Mouse (Mus musculus) embryonic fibroblast, embryonic 13.5 days (primary cell): ENCODE data around the gene Gm16451.
"Not testable (repeated sequence)": the region's sequence is repeated elsewhere in the genome, so short reads cannot be mapped to it uniquely, and the experiment has no call there.

Source experiments
- CTCF ChIP-seq: IDR thresholded peaks from 2 replicates; pipeline ENCODE4 v1.5.1; 2011; ENCODE audit warnings: mild to moderate bottlenecking, control low read depth, low read length, moderate library complexity, borderline replicate concordance; ENCODE audit not compliant: insufficient read depth
- POLR2A ChIP-seq: IDR thresholded peaks from 2 replicates; pipeline ENCODE4 v1.6.1; 2011; ENCODE audit warnings: low read depth, mild to moderate bottlenecking, control low read depth, low read length, moderate library complexity

DNA sequence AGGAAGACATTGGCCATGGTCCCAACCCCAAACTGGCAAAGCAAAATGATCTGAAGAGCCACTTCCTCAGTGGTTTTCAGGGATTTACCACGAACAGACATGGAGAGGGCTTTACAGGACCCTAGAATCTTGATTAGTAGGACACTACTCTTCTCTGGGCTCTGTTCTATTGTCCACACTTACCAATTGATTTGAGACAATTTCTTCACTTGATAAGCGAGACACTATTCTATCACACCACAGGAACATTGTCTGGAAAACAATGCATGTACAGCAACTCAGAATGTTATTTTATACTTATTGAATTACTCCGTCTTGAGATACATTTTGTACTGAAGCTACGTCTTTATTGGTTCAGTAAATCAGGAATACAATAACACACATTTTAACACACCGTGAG, 16.6 kb upstream of the Gm16451 start, which contains the start of gene Gm10666:
- TF ChIP-seq POLR2A, CTCF: not testable (repeated sequence)
